Mouse (Mus musculus) neural tube, embryonic 14.5 days (tissue): Measurements from ENCODE around the gene Slc1a7. TPM values are rescaled to one million over a fixed set of nuclear protein-coding genes. Genes with fewer than 3 reads are reported as not detected.

Source experiments
- ATAC-seq: fragments of 200-750 bp; cut with Nextera tagmentation; 2 replicates; pipeline ENCODE4 v1.8.0; 2017; ENCODE audit warnings: low read depth, mild to moderate bottlenecking, moderate TSS enrichment, moderate library complexity
- H3K27ac ChIP-seq: fragments of 300-500 bp; sonication (generic); 2 replicates; pipeline ENCODE4 v1.5.1; 2014; ENCODE audit warnings: low read depth, mild to moderate bottlenecking, control low read depth, low read length, moderate library complexity, mixed read lengths
- H3K27me3 ChIP-seq: fragments of 300-500 bp; sonication (generic); 2 replicates; pipeline ENCODE4 v1.6.1; 2014; ENCODE audit warnings: low read length; ENCODE audit not compliant: control insufficient read depth, insufficient read depth
- H3K36me3 ChIP-seq: fragments of 300-500 bp; sonication (generic); 2 replicates; pipeline ENCODE4 v1.6.1; 2014; ENCODE audit warnings: low read length, mixed read lengths; ENCODE audit not compliant: control insufficient read depth, insufficient read depth
- H3K4me1 ChIP-seq: fragments of 300-500 bp; sonication (generic); 2 replicates; pipeline ENCODE4 v1.6.1; 2014; ENCODE audit warnings: low read length; ENCODE audit not compliant: control insufficient read depth, insufficient read depth
- H3K4me2 ChIP-seq: fragments of 300-500 bp; sonication (generic); 2 replicates; pipeline ENCODE4 v1.6.1; 2014; ENCODE audit warnings: mild to moderate bottlenecking, low read depth, low read length, control low read depth
- H3K4me3 ChIP-seq: fragments of 300-500 bp; sonication (generic); 2 replicates; pipeline ENCODE4 v1.5.1; 2014; ENCODE audit warnings: low read depth, low read length, control low read depth, mixed read lengths
- H3K9ac ChIP-seq: fragments of 300-500 bp; sonication (generic); replicated peaks from 2 replicates; pipeline ENCODE4 v1.6.1; 2014; ENCODE audit warnings: low read depth, mild to moderate bottlenecking, control low read depth, low read length, mixed read lengths
- H3K9me3 ChIP-seq: fragments of 300-500 bp; sonication (generic); 2 replicates; pipeline ENCODE4 v1.6.1; 2016; ENCODE audit warnings: low read length; ENCODE audit not compliant: control insufficient read depth
- WGBS: fragments of 180-500 bp; shearing (Covaris S2); extraction: QIAGEN DNeasy Blood & Tissue Kit; methylation state at CpG from one replicate; pipeline ENCODE4 v1.1.7; 2014; 5-methylcytosine and 5-hydroxymethylcytosine counted together
- polyA plus RNA-seq: library from polyadenylated mRNA; unstranded; fragments of >200 nt; fragmentation: Nextera tagmentation; extraction: Ambion mirVana; gene quantifications from 2 replicates; pipeline ENCODE4 v1.2.1, GENCODE M21; 2014

Slc1a7 gene
- polyA plus RNA-seq, 1 experiment from 2014 or later = not detected

GRCm38 (mm10) chr4:108052673-108053072, 84.5 kb downstream of the Slc1a7 start:
- Histone ChIP-seq H3K4me1 (no peaks in the 10 kb centered on the region), H3K27ac (no peak overlapping the region), H3K36me3 (peaks cover 11% of the 10 kb centered on the region), H3K4me2 (no peak overlapping the region), H3K4me3 (no peak overlapping the region), H3K9ac (no peak overlapping the region), H3K9me3 (no peaks in the 10 kb centered on the region), H3K27me3 (no peaks in the 10 kb centered on the region)
- 90% methylated on average over 8 of the region's 8 CpGs for WGBS
- ATAC-seq = no peak

- no peak overlapping the region for H3K27ac ChIP-seq
- peaks cover 14% of the 10 kb centered on the region for H3K36me3 ChIP-seq
- 93% methylated on average over 10 of the region's 10 CpGs for WGBS
- H3K27me3 ChIP-seq = no peaks in the 10 kb centered on the region
- no peak overlapping the region for H3K4me2 ChIP-seq
- no peak overlapping the region for H3K9ac ChIP-seq
- H3K9me3 ChIP-seq = no peaks in the 10 kb centered on the region
- no peaks in the 10 kb centered on the region for H3K4me1 ChIP-seq
- ATAC-seq = no peak
- H3K4me3 ChIP-seq = no peak overlapping the region
These were observed 87.7 kb downstream of the Slc1a7 start for GRCm38 (mm10) chr4:108055873-108056272.

DNA sequence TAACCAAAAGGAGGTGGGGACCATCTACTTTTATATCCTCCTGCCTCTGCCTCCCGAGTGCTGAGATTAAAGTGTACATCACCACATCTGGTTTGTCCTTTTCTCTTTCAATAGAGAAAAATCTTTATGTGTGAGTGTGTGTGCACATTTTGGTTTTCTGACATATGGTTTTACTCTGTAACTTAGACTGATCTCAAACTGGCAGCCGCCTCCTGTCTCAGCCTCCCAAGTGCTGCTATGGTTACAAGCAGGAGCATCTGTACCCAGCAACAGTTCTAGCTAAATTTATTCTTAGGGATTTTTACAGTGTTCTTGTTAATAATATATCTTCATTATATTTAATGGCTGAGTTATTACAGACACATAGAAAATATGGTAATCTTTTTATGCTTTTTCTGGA, 89.1 kb downstream of the Slc1a7 start:
- no peak for ATAC-seq
- Histone ChIP-seq H3K4me1 (no peaks in the 10 kb centered on the region), H3K27ac (no peak overlapping the region), H3K9ac (no peak overlapping the region), H3K36me3 (peaks cover 9% of the 10 kb centered on the region), H3K4me2 (no peak overlapping the region), H3K9me3 (no peaks in the 10 kb centered on the region), H3K27me3 (no peaks in the 10 kb centered on the region), H3K4me3 (no peak overlapping the region)
- WGBS = 95% methylated on average over 2 of the region's 2 CpGs

DNA sequence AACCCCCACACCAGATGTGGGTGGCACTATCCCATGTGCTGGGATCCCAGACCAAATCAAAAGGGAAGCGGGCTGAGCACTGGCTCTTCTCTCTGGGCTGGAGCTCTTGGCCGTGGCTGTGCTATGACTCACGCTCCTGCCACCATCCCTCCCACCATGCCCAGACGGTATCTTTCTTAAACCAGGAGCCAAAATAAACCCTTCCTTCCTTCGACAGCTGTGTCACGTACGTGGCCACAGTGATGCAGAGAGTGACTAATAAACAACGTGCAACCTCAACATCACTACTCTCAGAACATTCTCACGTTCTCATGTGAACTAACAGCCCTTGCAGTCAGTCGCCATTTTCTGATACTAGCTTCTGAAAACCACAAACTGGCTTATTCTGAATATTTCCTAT, 90.0 kb downstream of the Slc1a7 start:
- H3K4me2 ChIP-seq = no peak overlapping the region
- WGBS = 90% methylated on average over 10 of the region's 10 CpGs
- H3K9me3 ChIP-seq = no peaks in the 10 kb centered on the region; the same call in 1 of the 2 replicates
- ATAC-seq = no peak
- peaks cover 10% of the 10 kb centered on the region; the same call in 1 of the 2 replicates for H3K36me3 ChIP-seq
- H3K27me3 ChIP-seq = no peaks in the 10 kb centered on the region
- H3K4me1 ChIP-seq = no peaks in the 10 kb centered on the region
- no peak overlapping the region for H3K9ac ChIP-seq
- H3K4me3 ChIP-seq = no peak overlapping the region
- no peak overlapping the region for H3K27ac ChIP-seq

- no peak overlapping the region for H3K4me2 ChIP-seq
- peaks cover 15% of the 10 kb centered on the region; the same call in 1 of the 2 replicates for H3K36me3 ChIP-seq
- H3K27ac ChIP-seq = no peak overlapping the region
- H3K4me1 ChIP-seq = no peaks in the 10 kb centered on the region
- H3K9ac ChIP-seq = no peak overlapping the region
- no peaks in the 10 kb centered on the region for H3K27me3 ChIP-seq
- H3K4me3 ChIP-seq = no peak overlapping the region
- H3K9me3 ChIP-seq = no peaks in the 10 kb centered on the region; the same call in 1 of the 2 replicates
- ATAC-seq = no peak
- 41% methylated on average over 19 of the region's 19 CpGs for WGBS
These were observed 91.7 kb downstream of the Slc1a7 start for GRCm38 (mm10) chr4:108059601-108060379.

- H3K9ac ChIP-seq = no peak overlapping the region
- WGBS = 72% methylated on average over 4 of the region's 4 CpGs
- H3K36me3 ChIP-seq = peaks cover 15% of the 10 kb centered on the region; the same call in 1 of the 2 replicates
- H3K27ac ChIP-seq = no peak overlapping the region
- no peaks in the 10 kb centered on the region for H3K27me3 ChIP-seq
- H3K4me3 ChIP-seq = no peak overlapping the region
- H3K9me3 ChIP-seq = no peaks in the 10 kb centered on the region; the same call in 1 of the 2 replicates
- H3K4me2 ChIP-seq = no peak overlapping the region
- ATAC-seq = no peak
- no peaks in the 10 kb centered on the region for H3K4me1 ChIP-seq
These were observed 92.6 kb downstream of the Slc1a7 start for GRCm38 (mm10) chr4:108060774-108061173.

DNA sequence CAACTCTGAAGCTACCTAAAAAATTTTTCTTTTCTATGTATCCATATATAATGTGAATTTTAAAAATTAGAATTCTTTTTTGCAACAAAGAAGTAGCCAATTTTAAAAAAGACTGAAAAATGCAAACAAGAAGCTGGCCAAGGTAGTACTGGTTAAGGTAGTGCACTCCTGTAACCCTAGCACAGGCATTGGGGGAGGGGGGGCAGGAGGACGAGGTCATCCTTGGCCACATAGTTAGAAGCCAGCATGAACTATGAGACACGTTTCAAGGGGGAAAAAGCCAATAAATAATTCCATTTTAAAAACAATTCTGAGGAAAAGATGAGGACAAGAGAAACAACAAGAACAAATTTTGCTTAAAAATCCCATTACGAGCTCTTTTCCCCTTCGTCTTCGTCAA, 94.4 kb downstream of the Slc1a7 start:
- peaks cover 15% of the 10 kb centered on the region; the same call in 1 of the 2 replicates for H3K36me3 ChIP-seq

More for the DNA sequence above, 94.4 kb downstream of the Slc1a7 start:
- H3K4me3 ChIP-seq = no peak overlapping the region
- H3K9ac ChIP-seq = no peak overlapping the region
- WGBS = 93% methylated on average over 5 of the region's 5 CpGs
- no peak overlapping the region for H3K27ac ChIP-seq
- no peaks in the 10 kb centered on the region for H3K27me3 ChIP-seq
- no peak for ATAC-seq
- H3K9me3 ChIP-seq = no peaks in the 10 kb centered on the region; the same call in 1 of the 2 replicates
- no peak overlapping the region for H3K4me2 ChIP-seq
- no peaks in the 10 kb centered on the region for H3K4me1 ChIP-seq

Other genes starting within 250 kb of the Slc1a7 start
- gene Lrp8, start 166.1 kb upstream of the Slc1a7 start, polyA plus RNA-seq = 71.4 and 77.5 TPM in 2 replicates
- gene Magoh, start 88.6 kb upstream of the Slc1a7 start, polyA plus RNA-seq = 104 and 120 TPM in 2 replicates
- 82.6 and 91.7 TPM in 2 replicates for gene 0610037L13Rik, start 78.5 kb upstream of the Slc1a7 start, polyA plus RNA-seq
- 14.0 and 19.3 TPM in 2 replicates for gene Cpt2, start 44.7 kb upstream of the Slc1a7 start, polyA plus RNA-seq
- gene Podn, start 128.1 kb downstream of the Slc1a7 start, polyA plus RNA-seq = 0.75 and 1.3 TPM in 2 replicates
- 233 and 238 TPM in 2 replicates for gene Scp2, start 176.7 kb downstream of the Slc1a7 start, polyA plus RNA-seq
- gene Echdc2, start 197.1 kb downstream of the Slc1a7 start, polyA plus RNA-seq = 7.5 and 7.9 TPM in 2 replicates
- not detected in 2 replicates for gene Zyg11a, start 249.7 kb downstream of the Slc1a7 start, polyA plus RNA-seq